Mouse (Mus musculus) 416B (cell line): Measurements from ENCODE around the gene Elavl3.

Experiments used
- DNase-seq: peaks from one replicate; pipeline ENCODE4 v3.0.0; 2011; ENCODE audit warnings: low read depth

The Elavl3 gene

DNA sequence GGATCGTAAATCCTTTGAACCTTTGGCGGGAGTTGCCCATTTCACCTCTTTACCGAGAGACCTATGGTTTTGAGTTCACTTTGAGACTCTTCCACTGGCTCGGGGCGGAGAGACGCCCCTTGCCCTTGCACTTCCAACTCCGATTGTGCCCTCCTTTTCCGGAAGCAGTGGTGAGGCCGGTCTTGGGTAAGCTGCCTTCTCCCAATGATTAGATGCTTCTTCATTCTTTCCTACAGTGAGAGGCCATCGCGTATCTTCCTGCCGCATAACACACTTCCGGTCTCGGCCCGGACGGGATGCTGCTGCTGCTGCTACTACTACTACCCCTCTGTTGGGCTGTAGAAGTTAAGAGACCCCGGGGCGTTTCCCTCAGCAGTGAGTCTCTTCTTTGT is 48.7 kb downstream of the Elavl3 start:
- peak; percentile 87 for DNase-seq

DNA sequence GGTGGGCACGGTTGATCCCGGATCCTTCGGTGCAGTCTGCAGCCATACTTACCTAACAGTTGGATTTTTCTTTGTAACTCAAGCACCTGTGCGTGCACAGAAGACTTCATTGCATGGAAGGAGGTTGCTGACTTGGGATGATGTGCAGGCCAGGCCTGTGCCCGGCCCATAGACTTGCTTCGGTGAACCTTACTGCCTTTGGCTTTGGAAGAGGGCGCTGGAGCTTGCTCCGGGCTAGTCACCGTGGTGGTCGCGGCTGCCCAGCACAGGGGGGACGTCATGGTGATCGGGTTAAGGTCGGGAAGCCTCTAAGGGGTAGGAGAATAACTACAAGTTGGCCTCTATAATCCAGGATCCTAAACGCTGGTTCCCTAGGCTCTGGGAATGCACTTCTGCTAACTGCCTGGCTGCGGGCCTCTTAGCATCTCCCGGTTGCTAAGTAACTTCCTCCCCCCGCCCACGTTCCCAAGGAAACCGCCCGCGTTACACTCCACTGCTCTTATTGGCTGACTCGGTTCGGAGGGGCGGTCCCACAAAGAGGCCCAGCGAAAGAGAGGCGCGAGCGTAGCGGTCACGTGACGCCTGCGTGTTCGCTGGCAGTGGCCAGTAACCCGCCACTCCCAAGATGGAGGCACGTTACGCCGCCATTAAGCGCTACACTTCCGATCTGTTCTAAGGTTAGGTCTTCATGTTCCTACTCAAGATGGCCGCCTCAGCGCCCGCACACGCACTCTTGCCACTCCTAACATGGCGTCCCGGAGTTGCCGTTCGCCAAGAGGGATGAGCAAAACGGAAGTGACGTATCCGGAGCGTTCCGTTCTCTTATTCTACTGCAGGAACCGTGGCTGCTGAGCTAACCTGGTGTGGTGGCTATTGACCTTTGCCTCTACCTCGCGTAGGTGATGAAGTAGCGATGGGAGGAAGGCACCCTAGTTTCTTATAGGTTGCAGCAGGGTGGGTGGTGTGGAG is 49.3 kb downstream of the Elavl3 start, which contains the start of the genes Ccdc151 and Prkcsh:
Gene Ccdc151, minus strand, starts transcription at position 441 of the 969 bp plus-strand sequence.
Gene Prkcsh, plus strand, starts transcription at position 613 of the 969 bp plus-strand sequence.
- peak; percentile 100 for DNase-seq

DNA sequence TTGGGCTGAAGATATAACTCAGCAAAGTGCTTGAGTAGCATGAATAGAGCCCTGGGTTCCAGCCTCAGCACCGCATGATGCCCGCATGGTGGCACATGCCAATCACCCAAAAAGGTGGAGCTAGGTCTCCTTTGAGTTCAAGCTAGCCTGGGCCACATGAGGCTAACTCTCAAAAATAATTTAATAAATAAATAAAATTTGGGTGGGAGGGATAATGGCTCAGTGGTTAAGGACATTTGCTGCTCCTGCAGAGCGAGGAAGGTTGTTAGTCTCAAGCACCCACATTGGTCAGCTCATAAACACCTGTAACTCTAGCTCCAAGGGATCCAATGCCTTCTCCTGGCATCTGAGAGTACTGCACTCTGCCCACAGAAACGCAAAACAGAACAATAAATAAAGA is 50.2 kb downstream of the Elavl3 start:
- DNase-seq = no peak

DNA sequence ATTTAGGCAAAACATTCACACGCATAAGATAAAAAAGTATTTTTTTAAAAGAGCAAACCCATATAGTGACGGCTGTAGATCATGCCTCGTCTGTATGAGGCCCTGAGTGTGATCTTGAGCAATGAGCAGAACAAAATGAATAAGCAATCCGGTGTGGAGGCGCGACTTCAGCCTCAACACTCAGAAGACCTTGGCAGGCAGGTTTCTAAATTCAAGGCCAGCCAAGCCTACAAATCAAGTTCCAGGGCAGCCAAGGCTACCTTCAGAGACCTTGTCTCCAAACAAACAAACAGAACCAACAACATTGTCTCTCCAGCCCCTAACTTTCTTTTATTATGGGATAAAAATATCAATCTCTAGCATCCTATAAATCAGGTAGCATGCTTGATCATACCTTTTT is 51.5 kb downstream of the Elavl3 start:
- DNase-seq = no peak

DNA sequence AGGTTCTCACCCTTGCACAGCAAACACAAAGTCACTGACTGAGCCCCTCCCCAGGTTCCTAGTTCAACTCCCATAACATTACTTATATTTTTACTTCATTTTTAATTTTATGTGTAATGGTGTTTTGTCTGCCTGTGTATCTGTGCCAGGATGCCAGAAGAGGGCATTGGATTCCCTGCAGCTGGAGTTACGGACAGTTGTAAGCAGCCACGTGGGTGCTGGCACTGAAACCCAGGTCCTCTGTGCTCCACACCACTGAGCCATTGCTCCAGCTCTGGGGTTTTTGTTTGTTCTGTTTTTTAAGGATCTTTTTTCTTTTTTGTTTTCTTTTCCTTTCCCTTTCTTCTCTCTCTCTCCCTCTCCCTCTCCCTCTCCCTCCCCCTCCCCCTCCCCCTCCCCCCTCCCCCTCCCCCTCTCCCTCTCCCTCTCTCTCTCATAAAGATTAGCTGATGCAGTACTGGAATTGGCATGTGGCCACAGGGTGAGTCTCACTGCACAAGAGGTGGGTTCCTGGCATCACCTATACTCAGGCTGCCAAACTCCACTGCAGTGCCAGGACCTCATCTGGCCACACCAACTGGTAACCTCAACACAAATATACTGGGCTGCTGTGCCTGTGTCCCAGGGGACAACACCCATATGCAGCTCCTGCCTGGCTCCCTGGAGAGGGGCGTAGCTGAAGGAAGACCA is 55.5 kb downstream of the Elavl3 start:
- DNase-seq = no peak

DNA sequence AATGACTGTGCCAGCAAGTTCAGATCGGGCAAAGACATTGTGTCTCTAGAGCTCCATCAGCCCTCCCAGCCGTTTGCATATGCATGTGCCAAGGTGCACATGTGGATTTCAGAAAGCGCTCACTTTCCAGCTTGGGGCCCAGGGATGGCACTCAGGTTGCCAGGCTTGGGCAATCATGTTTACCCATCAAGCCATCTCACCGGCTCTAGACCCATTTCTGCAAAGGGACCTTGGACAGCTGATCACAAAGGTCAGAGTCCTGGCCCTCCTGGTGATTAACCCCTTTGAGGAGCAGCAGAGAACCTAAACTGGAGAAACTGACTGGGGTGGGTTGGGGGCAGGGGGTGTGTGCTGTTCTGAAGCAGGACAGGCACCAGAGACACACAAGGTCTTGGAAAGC is 59.6 kb downstream of the Elavl3 start:
- DNase-seq = no peak

DNA sequence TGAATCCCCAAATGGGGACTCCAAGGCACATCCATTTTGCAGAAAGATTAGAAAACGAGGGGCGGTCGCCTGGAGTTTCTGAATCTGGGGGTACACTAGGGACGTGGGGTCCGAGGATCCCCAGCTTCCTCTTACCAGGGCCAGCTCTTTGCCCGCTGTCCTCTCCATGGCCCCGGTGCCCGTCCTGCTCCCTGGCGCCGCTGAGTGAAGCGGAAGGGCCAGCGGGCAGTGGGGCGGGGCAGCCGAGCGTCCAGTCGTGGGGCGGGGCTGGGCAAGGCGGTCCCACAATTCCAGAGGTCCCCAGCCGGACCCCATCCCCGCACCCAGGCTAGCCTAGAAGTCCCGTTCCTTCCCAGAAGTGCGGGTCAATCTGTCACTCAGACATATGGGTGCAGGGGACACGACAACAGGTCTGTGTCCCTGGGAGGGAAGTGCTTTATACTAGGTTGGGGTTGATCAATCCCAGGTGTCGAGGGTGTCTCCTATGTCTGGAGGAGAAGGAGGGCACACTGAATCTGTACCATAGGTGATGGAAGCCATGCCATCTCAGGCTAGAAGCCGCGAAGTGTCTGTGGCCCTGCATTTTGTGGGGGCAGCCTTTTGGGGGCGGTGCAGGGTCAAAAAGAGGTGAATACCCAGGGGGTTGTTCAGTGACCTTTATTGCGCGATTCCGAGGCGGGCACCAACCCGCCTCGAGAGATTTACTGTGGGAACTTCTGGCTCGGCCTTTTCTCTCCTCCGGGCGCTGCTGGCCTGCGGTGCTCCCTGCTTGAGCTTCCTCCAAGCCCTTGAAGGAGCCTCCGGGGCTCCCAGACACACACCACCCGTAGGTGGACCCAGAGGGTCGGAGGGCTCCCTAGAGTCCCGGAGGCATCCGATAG is 62.4 kb downstream of the Elavl3 start, which contains the start of gene Rgl3:
Gene Rgl3, minus strand, starts transcription at position 217 of the 881 bp plus-strand sequence.
- no peak for DNase-seq

DNA sequence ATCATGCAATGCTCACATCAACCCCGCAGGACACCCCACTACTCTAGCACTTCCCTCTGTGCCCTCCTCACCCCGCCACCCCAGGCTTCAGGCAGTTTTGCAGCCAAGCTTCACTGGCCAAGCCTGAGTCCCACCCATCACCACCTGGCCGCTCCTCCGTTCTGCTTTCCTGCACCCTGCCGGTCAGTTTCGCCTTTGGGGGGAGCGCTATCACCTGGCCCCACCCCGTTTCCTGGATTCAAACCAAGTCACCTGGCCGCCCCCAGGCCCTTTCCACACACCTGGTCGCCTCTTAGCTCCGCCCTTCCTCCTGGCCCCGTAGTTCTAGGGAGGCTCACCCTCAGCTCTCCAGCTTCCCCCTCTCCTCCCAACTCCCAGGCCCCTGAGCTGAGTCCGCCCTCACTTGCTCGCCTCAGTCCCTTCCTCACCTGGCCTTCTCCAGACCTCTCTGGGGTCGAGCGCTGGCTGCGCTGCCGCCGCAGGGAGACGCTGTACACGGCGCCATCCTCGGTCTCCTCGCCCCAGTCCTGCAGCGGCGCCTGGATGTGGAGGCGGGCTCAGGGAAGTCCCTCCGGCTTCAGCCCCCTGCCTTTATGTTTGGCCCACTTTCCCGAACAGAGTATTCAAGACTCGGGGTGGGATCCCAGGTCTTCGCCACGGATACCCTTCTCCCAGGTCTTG is 63.3 kb downstream of the Elavl3 start:
- no peak for DNase-seq

DNA sequence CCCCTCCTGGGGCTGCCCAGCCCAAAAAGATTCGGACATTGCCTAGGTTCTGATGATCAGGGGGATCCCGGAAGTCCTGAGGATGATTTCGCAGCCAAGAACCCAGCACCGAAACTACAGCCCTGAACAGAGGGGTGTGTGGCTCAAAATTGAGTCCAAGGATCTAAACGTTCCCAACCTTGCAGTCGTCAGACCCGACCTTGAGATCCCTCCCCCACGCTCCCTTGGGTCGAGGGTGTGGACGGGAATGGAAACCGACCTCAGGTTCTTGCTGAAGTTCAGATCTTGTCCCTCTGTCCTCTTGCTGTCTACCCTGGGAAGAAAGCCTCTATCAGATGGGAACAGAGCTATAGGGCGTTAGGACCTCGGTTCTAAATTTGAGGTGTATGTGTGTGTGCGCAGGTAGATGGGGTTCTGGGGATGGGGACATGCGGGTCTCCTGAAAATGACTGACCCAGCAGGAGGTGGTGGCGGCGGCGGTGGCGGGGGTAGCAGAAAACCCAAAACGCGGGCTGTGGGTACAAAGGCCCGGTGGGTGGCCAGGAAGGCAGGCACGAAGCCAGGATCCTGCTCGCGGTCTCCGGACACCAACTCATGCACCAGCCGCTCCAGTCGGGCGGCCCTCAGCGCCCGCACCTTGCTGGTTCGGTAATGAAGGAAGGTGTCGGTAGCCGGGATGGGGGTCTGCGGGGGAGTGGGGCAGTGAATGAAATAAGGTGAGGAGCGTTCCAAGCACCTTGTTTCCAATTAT is 64.1 kb downstream of the Elavl3 start:
- no peak for DNase-seq

DNA sequence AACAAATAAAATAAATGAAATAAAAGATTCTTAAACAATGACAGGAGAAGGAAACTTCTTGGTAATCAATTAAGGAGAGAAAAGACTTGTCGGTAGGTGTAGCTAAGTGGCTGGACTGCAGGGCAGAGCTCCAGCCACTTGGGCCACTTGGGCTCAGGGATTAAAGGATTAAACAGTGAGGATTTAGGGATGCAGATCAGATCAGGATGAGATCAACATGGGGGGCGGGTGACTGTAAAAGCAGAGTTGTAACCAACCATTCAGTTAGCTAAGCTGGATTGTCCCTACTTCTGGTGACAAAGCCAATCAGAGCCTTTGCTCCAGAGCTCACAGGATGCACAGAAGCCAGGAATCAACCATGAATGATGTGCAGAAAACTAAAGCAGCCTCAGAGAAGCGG is 67.9 kb downstream of the Elavl3 start:
- no peak for DNase-seq

DNA sequence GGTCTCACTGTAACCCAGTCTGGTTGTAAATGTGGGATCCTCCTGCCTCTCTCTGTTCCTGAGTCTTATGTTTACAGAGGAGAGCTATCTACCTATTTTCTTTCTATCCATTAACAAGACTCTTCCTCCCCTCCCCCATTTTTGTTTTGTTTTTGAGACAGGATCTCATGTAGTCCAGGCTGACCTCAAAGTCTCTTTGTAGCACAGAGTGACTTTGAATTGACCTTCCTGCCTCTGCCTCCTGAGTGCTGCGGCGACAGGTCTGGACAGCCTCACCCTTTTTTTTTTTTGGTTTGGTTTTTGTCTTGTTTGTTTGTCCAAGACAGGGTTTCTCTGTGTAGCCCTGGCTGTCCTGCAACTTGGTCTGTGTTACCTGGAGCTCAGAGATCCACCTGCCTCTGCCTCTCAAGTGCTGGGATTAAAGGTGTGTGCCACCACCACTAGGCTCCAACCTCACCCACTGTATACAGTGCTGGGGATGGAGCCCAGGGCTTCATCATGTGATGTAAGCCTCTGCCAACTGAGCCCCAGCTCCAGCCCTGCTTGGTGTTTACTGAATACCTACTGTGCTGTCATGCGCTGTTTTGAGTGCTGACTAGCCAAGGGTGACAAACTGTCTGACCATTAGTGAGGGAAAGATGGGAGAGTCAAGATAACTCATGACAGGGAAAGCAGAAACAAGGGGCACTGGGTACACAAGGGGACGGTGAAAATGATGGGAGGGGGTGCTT is 73.3 kb downstream of the Elavl3 start:
- DNase-seq = no peak

DNA sequence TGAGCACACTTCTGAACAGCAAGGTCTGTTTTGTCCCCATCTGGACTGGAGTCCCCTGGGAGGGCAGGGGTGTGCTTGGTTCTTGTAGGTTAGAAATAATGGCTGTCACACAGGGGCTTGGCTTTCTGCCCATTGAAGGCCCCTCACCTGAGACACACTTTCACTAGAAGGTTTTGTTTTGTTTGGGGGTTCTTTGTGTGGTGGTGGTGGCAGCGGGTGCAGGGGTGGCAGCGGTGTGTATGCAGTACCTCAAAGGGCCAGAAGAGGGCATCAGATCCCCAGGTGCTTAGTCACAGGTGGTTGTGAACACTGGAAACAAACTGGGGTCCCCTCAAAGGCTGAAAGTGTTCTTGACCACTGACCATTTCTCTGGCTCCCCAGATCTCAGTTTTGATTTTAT is 73.9 kb downstream of the Elavl3 start:
- peak; percentile 28 for DNase-seq

DNA sequence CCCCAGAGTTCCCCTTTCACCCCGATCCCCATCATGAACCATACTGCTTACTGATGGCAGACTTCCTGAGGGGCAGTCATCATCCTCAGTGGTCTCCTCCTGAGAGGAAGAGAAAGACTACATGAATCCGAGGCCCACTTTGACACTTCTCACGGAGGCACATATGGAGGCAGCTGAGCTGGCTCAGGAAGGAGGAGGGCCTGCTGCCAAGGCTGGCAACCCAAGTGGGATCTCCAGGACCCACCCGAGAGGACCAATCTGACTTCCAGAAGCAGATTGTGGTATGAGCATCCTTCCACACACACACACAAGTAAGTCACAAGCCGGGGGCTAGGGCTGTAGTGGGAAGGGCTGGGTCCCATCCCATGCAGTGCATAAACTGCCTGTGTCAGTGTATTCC is 74.5 kb downstream of the Elavl3 start:
- DNase-seq = no peak

DNA sequence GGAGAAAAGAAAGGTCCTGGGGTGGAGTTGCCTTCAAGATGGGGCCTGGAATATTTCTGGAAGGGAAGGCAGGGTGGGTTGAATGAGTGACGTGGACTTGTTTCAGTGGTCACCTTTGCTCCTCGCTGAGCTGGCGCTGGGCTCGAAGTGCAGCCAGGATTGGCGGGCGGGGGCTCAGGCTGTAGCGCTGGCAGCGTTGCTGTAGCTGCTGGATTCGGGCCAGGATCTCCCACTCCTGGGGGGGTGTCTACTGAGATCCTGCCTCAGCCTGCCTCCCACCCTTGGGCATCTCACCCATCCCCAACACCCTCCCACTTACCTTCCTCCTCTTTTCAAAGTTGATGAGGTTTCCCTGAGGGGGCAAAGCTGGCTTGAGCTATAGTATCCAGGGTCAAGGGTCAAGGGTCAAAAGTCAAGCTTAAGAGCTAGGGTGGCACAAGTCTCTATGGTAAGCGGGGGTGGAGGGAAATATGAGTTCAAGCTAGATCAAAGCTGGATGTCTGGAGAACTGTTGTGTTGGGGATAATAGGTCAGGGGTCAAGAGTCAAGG is 75.1 kb downstream of the Elavl3 start:
- DNase-seq = no peak

DNA sequence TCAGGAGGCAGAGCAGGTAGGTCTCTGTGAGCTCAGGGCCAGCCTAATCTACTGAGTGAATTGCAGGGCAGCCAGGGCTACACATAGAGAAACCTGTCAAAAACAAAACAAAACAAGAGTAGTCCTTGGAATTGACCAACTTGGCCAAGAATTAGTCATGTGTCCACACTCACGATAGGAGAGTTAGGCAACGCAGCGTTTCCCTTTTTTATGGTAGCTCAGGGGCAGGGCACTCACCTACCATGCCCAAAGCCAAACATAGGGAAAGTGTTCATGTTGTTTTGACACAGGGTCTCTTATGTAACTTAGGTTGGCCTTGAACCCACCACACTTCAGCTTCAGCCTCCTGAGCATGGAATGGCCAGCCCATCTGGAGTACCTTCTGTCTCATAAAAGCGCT is 82.5 kb downstream of the Elavl3 start:
- peak; percentile 51 for DNase-seq

DNA sequence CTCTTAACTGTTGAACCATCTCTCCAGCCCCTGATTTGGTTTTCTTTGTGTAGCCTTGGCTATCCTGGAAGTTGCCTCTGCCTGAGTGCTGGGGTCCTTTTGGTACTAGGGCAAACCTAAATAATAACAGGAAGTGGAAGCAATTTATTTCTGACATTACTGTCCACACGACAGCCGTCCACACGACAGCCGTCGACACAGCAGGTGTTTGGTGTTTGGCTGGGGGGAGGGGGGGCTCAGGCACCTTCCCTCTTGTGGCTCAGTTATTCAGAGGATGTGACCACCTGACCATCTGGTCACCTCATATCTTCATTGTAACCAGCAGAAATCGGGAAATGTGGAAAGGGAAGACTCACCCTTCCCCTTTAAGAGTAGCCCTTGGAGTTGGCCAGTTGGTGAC is 82.9 kb downstream of the Elavl3 start:
- DNase-seq = no peak
